Comparison of ENCODE assay signal across 9 mouse cellular contexts in genomic region chr10:99164871-99165477, GRCm38 (mm10). TPM values are rescaled to one million over a fixed set of nuclear protein-coding genes. Genes with fewer than 3 reads are reported as not detected.
DNase-seq lines count a peak whose midpoint lies in the region; ATAC-seq and TF ChIP-seq lines count a peak whose summit lies in the region.
"Had no signal": no experiment of that assay in that cellular context is flagged by ENCODE, and none has a peak within 500 bp of the region (broad histone marks: within the 10 kb centered on the region; RNA-seq: fewer than 3 reads in every experiment).

No protein-coding gene starts in this region.

- peak overlapping the region; percentile 58 for H3K4me3 ChIP-seq in bone marrow macrophage, adult 2 months (ENCODE audit: insufficient read depth, low read length)

- peak overlapping the region; percentile 61 for H3K27ac ChIP-seq in bone marrow macrophage, adult 2 months (ENCODE audit: insufficient read depth, low read depth, low read length)

- no peak for TF ChIP-seq CTCF in bone marrow macrophage, adult 2 months (IDR thresholded peaks at IDR 0.05; ENCODE audit: low read depth, low read length)

- DNase-seq in kidney, adult 18-20 months = peak; percentile 26
- DNase-seq in kidney, adult 11 months = no peak
- DNase-seq in kidney, adult 9 months = peak; percentile 43
- peak; percentile 58 for DNase-seq in lung, postnatal 14 days
- peak; percentile 39 for DNase-seq in right cerebral cortex, postnatal 14 days

- no peak for TF ChIP-seq POLR2A in bone marrow macrophage, adult 2 months (IDR thresholded peaks at IDR 0.05; ENCODE audit: borderline replicate concordance, low read depth, low read length)

- peak; percentile 36; the same call in 1 of the 2 replicates for ATAC-seq in frontal cortex, adult (ENCODE audit: low TSS enrichment)
- ATAC-seq in megakaryocyte-erythroid progenitor cell, adult 5-6 weeks (replicated peaks; ENCODE audit: low FRiP score, low TSS enrichment, poor library complexity, severe bottlenecking) = no peak

- H3K4me1 ChIP-seq in bone marrow macrophage, adult 2 months (ENCODE audit: control insufficient read depth, insufficient read depth, low read length) = peaks cover 28% of the 10 kb centered on the region

RNA-seq across cellular contexts. Expression of gene Phxr2, which starts 38.8 kb away (rescaled TPM):
- polyA plus RNA-seq in bone marrow macrophage, adult 2 months (2012; ENCODE audit: insufficient read depth, insufficient read length, missing spikeins) = not detected in 2 replicates
- total RNA-seq in megakaryocyte-erythroid progenitor cell, adult 5-6 weeks (2014; fragmentation: Nextera tagmentation) = 0.28 TPM in 1 of 2 replicates, not detected in the other
- not detected in 2 replicates for total RNA-seq in megakaryocyte-erythroid progenitor cell, adult 5-6 weeks (2017)
- total RNA-seq: layer of hippocampus, adult 18-20 months had no signal

RNA-seq across cellular contexts. Expression of gene Galnt4, which starts 57.0 kb away (rescaled TPM):
- 11.0 and 12.5 TPM in 2 replicates for polyA plus RNA-seq in bone marrow macrophage, adult 2 months (2012; ENCODE audit: insufficient read depth, insufficient read length, missing spikeins)
- 4.2 and 5.4 TPM in 2 replicates for total RNA-seq in megakaryocyte-erythroid progenitor cell, adult 5-6 weeks (2014; fragmentation: Nextera tagmentation)
- total RNA-seq in megakaryocyte-erythroid progenitor cell, adult 5-6 weeks (2017) = 4.9 and 7.8 TPM in 2 replicates

RNA-seq across cellular contexts. Expression of gene Poc1b, which starts 58.1 kb away (rescaled TPM):
- 16.4 and 21.8 TPM in 2 replicates for polyA plus RNA-seq in bone marrow macrophage, adult 2 months (2012; ENCODE audit: insufficient read depth, insufficient read length, missing spikeins)
- 25.5 and 26.6 TPM in 2 replicates for total RNA-seq in megakaryocyte-erythroid progenitor cell, adult 5-6 weeks (2014; fragmentation: Nextera tagmentation)
- 5.1 and 7.2 TPM in 2 replicates for total RNA-seq in megakaryocyte-erythroid progenitor cell, adult 5-6 weeks (2017)
